Mouse (Mus musculus): ENCODE measurements around the gene Klhl40. TPM values are rescaled to one million over a fixed set of nuclear protein-coding genes. Genes with fewer than 3 reads are reported as not detected.

Klhl40 gene
- polyA plus RNA-seq, 1 experiment, result not detected

- WGBS, result 92% methylated on average over 10 of the region's 10 CpGs
- H3K4me1 ChIP-seq (ENCODE audit: control insufficient read depth, insufficient read depth, insufficient read length, low read length), result peaks cover 9% of the 10 kb centered on the region
- H3K27me3 ChIP-seq (ENCODE audit: control insufficient read depth, insufficient read depth, low read length), result peaks cover 22% of the 10 kb centered on the region
- H3K4me3 ChIP-seq (ENCODE audit: low read depth, low read length), result no peak overlapping the region
- no peaks in the 10 kb centered on the region for H3K36me3 ChIP-seq (ENCODE audit: control insufficient read depth, insufficient read depth, low read length)
- no peak overlapping the region for H3K27ac ChIP-seq (ENCODE audit: insufficient read depth, low read depth, low read length)
- TF ChIP-seq POLR2A (IDR thresholded peaks at IDR 0.05; ENCODE audit: low read depth, low read length) (no peak), CTCF (IDR thresholded peaks at IDR 0.05; ENCODE audit: extremely low read depth, insufficient read length, insufficient replicate concordance, low read depth, low read length) (no peak)
Observed at GRCm38 (mm10) chr9:121762248-121762647, 15.2 kb upstream of the Klhl40 start.

DNA sequence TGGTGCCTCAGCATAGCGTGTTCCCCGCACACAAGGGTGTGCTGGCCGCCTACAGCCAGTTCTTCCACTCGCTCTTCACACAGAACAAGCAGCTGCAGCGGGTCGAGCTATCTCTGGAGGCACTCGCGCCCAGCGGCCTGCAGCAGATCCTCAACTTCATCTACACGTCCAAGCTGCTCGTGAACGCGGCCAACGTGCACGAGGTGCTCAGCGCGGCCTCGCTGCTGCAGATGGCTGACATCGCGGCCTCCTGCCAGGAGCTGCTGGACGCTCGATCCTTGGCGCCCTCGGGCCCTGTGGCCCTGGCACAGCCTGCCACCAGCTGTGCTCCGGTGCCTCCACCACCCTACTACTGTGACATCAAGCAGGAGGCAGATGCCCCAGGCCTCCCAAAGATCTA is 14.6 kb upstream of the Klhl40 start:
- WGBS, result 95% methylated on average over 25 of the region's 25 CpGs
- H3K36me3 ChIP-seq (ENCODE audit: control insufficient read depth, insufficient read depth, low read length), result no peaks in the 10 kb centered on the region
- TF ChIP-seq CTCF (IDR thresholded peaks at IDR 0.05; ENCODE audit: extremely low read depth, insufficient read length, insufficient replicate concordance, low read depth, low read length) (no peak), POLR2A (IDR thresholded peaks at IDR 0.05; ENCODE audit: low read depth, low read length) (no peak)
- H3K27me3 ChIP-seq (ENCODE audit: control insufficient read depth, insufficient read depth, low read length), result peaks cover 22% of the 10 kb centered on the region
- no peak overlapping the region for H3K27ac ChIP-seq (ENCODE audit: insufficient read depth, low read depth, low read length)
- no peak overlapping the region for H3K4me3 ChIP-seq (ENCODE audit: low read depth, low read length)
- H3K4me1 ChIP-seq (ENCODE audit: control insufficient read depth, insufficient read depth, insufficient read length, low read length), result peaks cover 9% of the 10 kb centered on the region

- H3K27ac ChIP-seq (ENCODE audit: insufficient read depth, low read depth, low read length), result no peak overlapping the region
- no peaks in the 10 kb centered on the region for H3K36me3 ChIP-seq (ENCODE audit: control insufficient read depth, insufficient read depth, low read length)
- WGBS, result 90% methylated on average over 19 of the region's 19 CpGs
- TF ChIP-seq POLR2A (IDR thresholded peaks at IDR 0.05; ENCODE audit: low read depth, low read length), result no peak
- H3K4me3 ChIP-seq (ENCODE audit: low read depth, low read length), result no peak overlapping the region
- peaks cover 22% of the 10 kb centered on the region for H3K27me3 ChIP-seq (ENCODE audit: control insufficient read depth, insufficient read depth, low read length)
- peaks cover 9% of the 10 kb centered on the region for H3K4me1 ChIP-seq (ENCODE audit: control insufficient read depth, insufficient read depth, insufficient read length, low read length)
Observed at GRCm38 (mm10) chr9:121763716-121764115, 13.7 kb upstream of the Klhl40 start.

- Histone ChIP-seq H3K4me3 (ENCODE audit: low read depth, low read length) (no peak overlapping the region), H3K4me1 (ENCODE audit: control insufficient read depth, insufficient read depth, insufficient read length, low read length) (no peaks in the 10 kb centered on the region), H3K36me3 (ENCODE audit: control insufficient read depth, insufficient read depth, low read length) (no peaks in the 10 kb centered on the region), H3K27me3 (ENCODE audit: control insufficient read depth, insufficient read depth, low read length) (peaks cover 10% of the 10 kb centered on the region), H3K27ac (ENCODE audit: insufficient read depth, low read depth, low read length) (no peak overlapping the region)
- WGBS, result 68% methylated on average over 16 of the region's 16 CpGs
- TF ChIP-seq POLR2A (IDR thresholded peaks at IDR 0.05; ENCODE audit: low read depth, low read length) (no peak), CTCF (IDR thresholded peaks at IDR 0.05; ENCODE audit: extremely low read depth, insufficient read length, insufficient replicate concordance, low read depth, low read length) (no peak)
Observed at GRCm38 (mm10) chr9:121765166-121765855, 12.1 kb upstream of the Klhl40 start.

- H3K27ac ChIP-seq (ENCODE audit: insufficient read depth, low read depth, low read length), result no peak overlapping the region
- no peak for TF ChIP-seq CTCF (IDR thresholded peaks at IDR 0.05; ENCODE audit: extremely low read depth, insufficient read length, insufficient replicate concordance, low read depth, low read length)
- no peak for TF ChIP-seq POLR2A (IDR thresholded peaks at IDR 0.05; ENCODE audit: low read depth, low read length)
- no peaks in the 10 kb centered on the region; the same call in 1 of the 2 replicates for H3K27me3 ChIP-seq (ENCODE audit: control insufficient read depth, insufficient read depth, low read length)
- no peaks in the 10 kb centered on the region for H3K36me3 ChIP-seq (ENCODE audit: control insufficient read depth, insufficient read depth, low read length)
- 58% methylated on average over 5 of the region's 5 CpGs for WGBS
- no peaks in the 10 kb centered on the region for H3K4me1 ChIP-seq (ENCODE audit: control insufficient read depth, insufficient read depth, insufficient read length, low read length)
- no peak overlapping the region for H3K4me3 ChIP-seq (ENCODE audit: low read depth, low read length)
Observed at GRCm38 (mm10) chr9:121772412-121772811, 5.0 kb upstream of the Klhl40 start.

- no peak for TF ChIP-seq CTCF (IDR thresholded peaks at IDR 0.05; ENCODE audit: extremely low read depth, insufficient read length, insufficient replicate concordance, low read depth, low read length)
- no peak for TF ChIP-seq POLR2A (IDR thresholded peaks at IDR 0.05; ENCODE audit: low read depth, low read length)
- H3K4me1 ChIP-seq (ENCODE audit: control insufficient read depth, insufficient read depth, insufficient read length, low read length), result 0 out of 2 replicates have a peak, but pooled peaks cover 2% of the 10 kb centered on the region
- peaks cover 5% of the 10 kb centered on the region; the same call in 1 of the 2 replicates for H3K27me3 ChIP-seq (ENCODE audit: control insufficient read depth, insufficient read depth, low read length)
- H3K27ac ChIP-seq (ENCODE audit: insufficient read depth, low read depth, low read length), result no peak overlapping the region
- WGBS, result 78% methylated on average over 10 of the region's 10 CpGs
- no peak overlapping the region for H3K4me3 ChIP-seq (ENCODE audit: low read depth, low read length)
- H3K36me3 ChIP-seq (ENCODE audit: control insufficient read depth, insufficient read depth, low read length), result no peaks in the 10 kb centered on the region
Observed at GRCm38 (mm10) chr9:121775951-121776350, 1.5 kb upstream of the Klhl40 start.

DNA sequence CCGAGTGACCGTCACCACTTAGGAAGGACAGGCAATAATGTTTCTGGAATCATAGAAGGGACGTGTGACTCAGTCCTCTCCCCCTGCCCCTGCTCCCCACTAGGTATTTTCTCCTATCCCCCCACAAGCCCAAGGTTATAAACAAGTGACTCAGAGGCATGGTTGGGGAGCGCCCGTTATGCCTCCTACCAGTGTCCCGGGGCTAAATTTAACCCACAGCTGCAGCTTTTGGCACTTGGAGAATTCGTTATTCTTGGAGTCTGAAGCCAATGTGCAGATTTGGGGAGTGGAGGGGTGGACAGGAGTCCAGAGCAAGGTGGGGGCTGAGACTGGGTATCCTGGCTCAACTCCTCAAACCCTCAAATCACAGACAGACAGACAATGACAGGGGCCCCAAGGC is 896 bp upstream of the Klhl40 start:
- TF ChIP-seq POLR2A (IDR thresholded peaks at IDR 0.05; ENCODE audit: low read depth, low read length) (no peak), CTCF (IDR thresholded peaks at IDR 0.05; ENCODE audit: extremely low read depth, insufficient read length, insufficient replicate concordance, low read depth, low read length) (no peak)
- Histone ChIP-seq H3K4me1 (ENCODE audit: control insufficient read depth, insufficient read depth, insufficient read length, low read length) (0 out of 2 replicates have a peak, but pooled peaks cover 2% of the 10 kb centered on the region), H3K4me3 (ENCODE audit: low read depth, low read length) (no peak overlapping the region), H3K36me3 (ENCODE audit: control insufficient read depth, insufficient read depth, low read length) (no peaks in the 10 kb centered on the region), H3K27me3 (ENCODE audit: control insufficient read depth, insufficient read depth, low read length) (peaks cover 5% of the 10 kb centered on the region; the same call in 1 of the 2 replicates), H3K27ac (ENCODE audit: insufficient read depth, low read depth, low read length) (no peak overlapping the region)
- WGBS, result 74% methylated on average over 7 of the region's 7 CpGs

All from small intestine, adult 2 months (tissue).